Mouse (Mus musculus) CH12.LX (cell line): Measurements from ENCODE around the gene Kcnn1. TPM values are rescaled to one million over a fixed set of nuclear protein-coding genes. Genes with fewer than 3 reads are reported as not detected.

ENCODE experiments used
- DNase-seq: peaks from one replicate; pipeline ENCODE4 v3.0.0-alpha.2; 2013; ENCODE audit errors: extremely low read depth
- H3K27ac ChIP-seq: 2 replicates; pipeline ENCODE4 v1.5.1; 2012; ENCODE audit warnings: low read depth, mild to moderate bottlenecking, control low read depth, moderate library complexity; ENCODE audit not compliant: insufficient read depth
- H3K27me3 ChIP-seq: replicated peaks from 2 replicates; pipeline ENCODE3; 2012; ENCODE audit warnings: inconsistent platforms
- H3K36me3 ChIP-seq, 2 experiments: replicated peaks in 1 of 2; 2 replicates each; pipeline versions ENCODE3 to v1.6.1; 2012; ENCODE audit warnings: inconsistent platforms in 1 of 2, low read length in 1 of 2, mild to moderate bottlenecking in 1 of 2, mixed read lengths in 1 of 2, moderate library complexity in 1 of 2; ENCODE audit not compliant: control insufficient read depth in 1 of 2, insufficient read depth in 1 of 2
- H3K4me1 ChIP-seq, 2 experiments: 2 replicates each; pipeline ENCODE4 v1.6.1; 2012; ENCODE audit warnings: inconsistent platforms in 1 of 2, moderate library complexity in 1 of 2; ENCODE audit not compliant: insufficient read depth in 2 of 2, control insufficient read depth in 1 of 2
- H3K4me2 ChIP-seq: 2 replicates; pipeline ENCODE4 v1.6.1; 2012; ENCODE audit warnings: low read depth, mild to moderate bottlenecking, control low read depth; ENCODE audit not compliant: poor library complexity, insufficient read depth, severe bottlenecking
- H3K4me3 ChIP-seq, 3 experiments: fragments of 150-350 bp in 1 of 3; sonication (generic) in 1 of 3; replicated peaks in 1 of 3; 2 replicates each; pipeline versions ENCODE3 to v1.5.1; 2011 to 2012; ENCODE audit warnings: low read depth in 2 of 3, low read length in 2 of 3, mild to moderate bottlenecking in 2 of 3, moderate library complexity in 2 of 3, control low read depth in 1 of 3, improper control_type of control experiment in 1 of 3, inconsistent platforms in 1 of 3, mixed read lengths in 1 of 3; ENCODE audit not compliant: poor library complexity in 1 of 3
- H3K79me2 ChIP-seq: replicated peaks from 2 replicates; pipeline ENCODE4 v1.6.1; 2012; ENCODE audit warnings: mild to moderate bottlenecking, moderate library complexity; ENCODE audit not compliant: control insufficient read depth, poor library complexity, insufficient read depth, severe bottlenecking; ENCODE audit errors: extremely low read depth
- H3K9ac ChIP-seq: 2 replicates; pipeline ENCODE4 v1.6.1; 2012; ENCODE audit warnings: low read depth, mild to moderate bottlenecking, control low read depth, moderate library complexity; ENCODE audit not compliant: insufficient read depth
- H3K9me3 ChIP-seq: replicated peaks from 2 replicates; pipeline ENCODE3; 2012; ENCODE audit warnings: low read length, inconsistent platforms, mixed read lengths
- BHLHE40 ChIP-seq: IDR thresholded peaks from 2 replicates; pipeline ENCODE4 v1.6.1; 2011; ENCODE audit warnings: mild to moderate bottlenecking, low read depth, low read length, improper control_type of control experiment
- CHD2 ChIP-seq: IDR thresholded peaks from 2 replicates; pipeline ENCODE4 v1.6.1; 2011; ENCODE audit warnings: low read length, improper control_type of control experiment
- CTCF ChIP-seq, 2 experiments: IDR thresholded peaks in 1 of 2; conservative IDR thresholded peaks in 1 of 2; 2 replicates each; pipeline ENCODE4 v1.5.1; 2011 to 2012; ENCODE audit warnings: low read depth in 2 of 2, low read length in 2 of 2, improper control_type of control experiment in 1 of 2, inconsistent platforms in 1 of 2, mild to moderate bottlenecking in 1 of 2, moderate library complexity in 1 of 2
- E2F4 ChIP-seq: IDR thresholded peaks from 2 replicates; pipeline ENCODE4 v1.6.1; 2011; ENCODE audit warnings: low read depth, low read length, improper control_type of control experiment; ENCODE audit not compliant: insufficient replicate concordance
- EP300 ChIP-seq: IDR thresholded peaks from 2 replicates; pipeline ENCODE4 v1.6.1; 2011; ENCODE audit warnings: low read length, improper control_type of control experiment
- GABPA ChIP-seq: IDR thresholded peaks from 2 replicates; pipeline ENCODE4 v1.6.1; 2012; ENCODE audit warnings: low read depth, low read length, improper control_type of control experiment, inconsistent platforms; ENCODE audit not compliant: insufficient replicate concordance
- IRF4 ChIP-seq: IDR thresholded peaks from 2 replicates; pipeline ENCODE4 v1.6.1; 2014; ENCODE audit warnings: low read depth, mild to moderate bottlenecking, inconsistent platforms, low read length, improper control_type of control experiment
- KAT2A ChIP-seq: IDR thresholded peaks from 2 replicates; pipeline ENCODE4 v1.6.1; 2012; ENCODE audit warnings: low read length, improper control_type of control experiment, inconsistent platforms; ENCODE audit not compliant: insufficient replicate concordance
- MAFK ChIP-seq: IDR thresholded peaks from 2 replicates; pipeline ENCODE4 v1.6.1; 2011; ENCODE audit warnings: low read length, improper control_type of control experiment; ENCODE audit not compliant: insufficient replicate concordance
- MEF2A ChIP-seq: IDR thresholded peaks from 2 replicates; pipeline ENCODE4 v1.6.1; 2014; ENCODE audit warnings: low read depth, mild to moderate bottlenecking, inconsistent platforms, low read length, improper control_type of control experiment, borderline replicate concordance
- MYC ChIP-seq: IDR thresholded peaks from 2 replicates; pipeline ENCODE4 v1.6.1; 2011; ENCODE audit warnings: low read depth, mild to moderate bottlenecking, improper control_type of control experiment, low read length
- NRF1 ChIP-seq: IDR thresholded peaks from 2 replicates; pipeline ENCODE4 v1.6.1; 2014; ENCODE audit warnings: low read depth, mild to moderate bottlenecking, inconsistent platforms, low read length, improper control_type of control experiment, moderate library complexity
- POLR2A ChIP-seq: IDR thresholded peaks from 2 replicates; pipeline ENCODE4 v1.6.1; 2011; ENCODE audit warnings: low read depth, mild to moderate bottlenecking, improper control_type of control experiment, low read length
- POLR2AphosphoS2 ChIP-seq: IDR thresholded peaks from 2 replicates; pipeline ENCODE4 v1.6.1; 2011; ENCODE audit warnings: low read depth, low read length, improper control_type of control experiment
- RCOR1 ChIP-seq: conservative IDR thresholded peaks from 2 replicates; pipeline ENCODE4 v1.6.1; 2012; ENCODE audit warnings: low read depth, mild to moderate bottlenecking, inconsistent platforms, low read length, improper control_type of control experiment
- SIN3A ChIP-seq: IDR thresholded peaks from 2 replicates; pipeline ENCODE4 v1.6.1; 2012; ENCODE audit warnings: low read length, improper control_type of control experiment, inconsistent platforms
- USF1 ChIP-seq: IDR thresholded peaks from 2 replicates; pipeline ENCODE4 v1.6.1; 2014; ENCODE audit warnings: low read depth, mild to moderate bottlenecking, inconsistent platforms, low read length, improper control_type of control experiment
- USF2 ChIP-seq: conservative IDR thresholded peaks from 2 replicates; pipeline ENCODE4 v1.6.1; 2011; ENCODE audit warnings: low read depth, low read length, improper control_type of control experiment
- ZC3H11A ChIP-seq: IDR thresholded peaks from 2 replicates; pipeline ENCODE4 v1.6.1; 2012; ENCODE audit warnings: low read depth, mild to moderate bottlenecking, inconsistent platforms, low read length, improper control_type of control experiment
- ZKSCAN1 ChIP-seq: IDR thresholded peaks from 2 replicates; pipeline ENCODE4 v1.6.1; 2012; ENCODE audit warnings: low read depth, inconsistent platforms, low read length, improper control_type of control experiment, borderline replicate concordance
- dilution Hi-C: fragments of 300-500 bp; cut with MboI; formaldehyde crosslinking; loops from 2 replicates; pipeline ENCODE4 v1.14.3; 2020; ENCODE audit warnings: low sequenced_read_pairs; ENCODE audit not compliant: extremely low pct_unique_long_range_greater_than_20kb, extremely low pct_ligation_motif_present
- in situ Hi-C: fragments of 300-500 bp; cut with MboI; formaldehyde crosslinking; loops from 3 replicates; pipeline ENCODE4 v1.14.3; 2019; ENCODE audit warnings: low sequenced_read_pairs, low pct_ligation_motif_present, low pct_unique_long_range_greater_than_20kb, mixed read lengths
- polyA plus RNA-seq: library from polyadenylated mRNA; unstranded; fragments of >175 nt; gene quantifications from 2 replicates; pipeline ENCODE4 v1.2.1, GENCODE M21; 2012; ENCODE audit warnings: low read depth; ENCODE audit not compliant: insufficient read length
- total RNA-seq, 2 experiments: library from RNA; depleted of rRNA; stranded (reverse); fragments of 300-350 nt in 1 of 2; fragments of >200 nt in 1 of 2; gene quantifications; 2 replicates each; pipeline ENCODE4 v1.2.3; 2012 to 2014

Kcnn1 gene
- total and polyA plus RNA-seq, 3 experiments = 0.21 TPM; not detected in 2

GRCm38 (mm10) chr8:70801156-70801555 lies 61.9 kb downstream of the Kcnn1 start:
- H3K36me3 ChIP-seq = peaks cover 0 to 1% of the 10 kb centered on the region in 2 experiments
- H3K27me3 ChIP-seq = peaks cover 12% of the 10 kb centered on the region
- no peak overlapping the region for H3K4me2 ChIP-seq
- H3K27ac ChIP-seq = no peak overlapping the region
- H3K4me3 ChIP-seq = no peak overlapping the region
- H3K4me1 ChIP-seq = peaks cover 15 to 43% of the 10 kb centered on the region in 2 experiments
- no peaks in the 10 kb centered on the region for H3K9me3 ChIP-seq
- DNase-seq = no peak
- no peaks in the 10 kb centered on the region for H3K79me2 ChIP-seq
- TF ChIP-seq POLR2AphosphoS2 = no peak
- TF ChIP-seq USF2 = no peak
- in situ Hi-C loops (loop anchor here (5.0 kb wide), 1 partner anchor 34 kb away; no protein-coding TSS in a partner anchor), dilution Hi-C loops (no loop called here)
- H3K9ac ChIP-seq = no peak overlapping the region

DNA sequence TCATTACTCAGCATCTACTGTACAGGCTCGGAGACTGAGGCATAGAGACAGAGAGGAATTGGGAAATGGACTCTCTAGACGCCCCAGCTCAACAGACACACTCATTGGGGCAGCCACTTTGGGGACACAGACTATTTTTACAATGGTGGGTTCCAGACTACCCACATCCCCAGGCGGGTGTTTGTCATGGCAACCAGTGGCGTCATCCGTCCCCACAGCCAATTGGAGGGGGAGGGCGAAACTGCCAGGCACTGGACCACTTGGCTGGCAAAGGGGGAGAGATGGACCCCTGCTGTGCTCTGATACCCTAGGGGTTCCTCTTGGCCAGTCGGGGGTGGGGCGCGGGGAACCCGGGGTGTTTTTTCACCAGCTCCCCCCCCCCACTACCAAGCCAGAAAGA lies 62.4 kb downstream of the Kcnn1 start:
- no peaks in the 10 kb centered on the region for H3K9me3 ChIP-seq
- no peak for TF ChIP-seq MAFK
- TF ChIP-seq MEF2A = no peak
- TF ChIP-seq BHLHE40 = no peak
- no peak for TF ChIP-seq SIN3A
- no peak for TF ChIP-seq CHD2
- no peak for TF ChIP-seq EP300
- TF ChIP-seq KAT2A = no peak
- TF ChIP-seq E2F4 = no peak
- no peak for TF ChIP-seq RCOR1
- TF ChIP-seq NRF1 = no peak
- no peak for TF ChIP-seq USF1
- TF ChIP-seq ZKSCAN1 = no peak
- TF ChIP-seq GABPA = no peak
- no peak for TF ChIP-seq POLR2A
- TF ChIP-seq IRF4 = no peak
- TF ChIP-seq ZC3H11A = no peak
- TF ChIP-seq CTCF (conservative IDR thresholded peaks at IDR 0.05 in 1 of 2, IDR thresholded peaks at IDR 0.05 in 1 of 2; ENCODE audit: low read depth in 2 of 2, low read length in 2 of 2) = no peak
- no peak for TF ChIP-seq MYC
- TF ChIP-seq, all 38 proteins: peak for 0
- no peak overlapping the region for H3K4me2 ChIP-seq
- no peaks in the 10 kb centered on the region for H3K79me2 ChIP-seq
- peaks cover 17% of the 10 kb centered on the region for H3K27me3 ChIP-seq
- H3K4me3 ChIP-seq = no peak overlapping the region
- peaks cover 0 to 1% of the 10 kb centered on the region in 2 experiments for H3K36me3 ChIP-seq
- no peak for DNase-seq
- dilution Hi-C loops (no loop called here), in situ Hi-C loops (loop anchor here (5.0 kb wide), 1 partner anchor 33 kb away; no protein-coding TSS in a partner anchor)
- no peak overlapping the region for H3K9ac ChIP-seq
- H3K27ac ChIP-seq = no peak overlapping the region
- peaks cover 10 to 38% of the 10 kb centered on the region in 2 experiments for H3K4me1 ChIP-seq
